Mouse (Mus musculus): ENCODE data around the gene Mmp11.

Gene Mmp11

DNA sequence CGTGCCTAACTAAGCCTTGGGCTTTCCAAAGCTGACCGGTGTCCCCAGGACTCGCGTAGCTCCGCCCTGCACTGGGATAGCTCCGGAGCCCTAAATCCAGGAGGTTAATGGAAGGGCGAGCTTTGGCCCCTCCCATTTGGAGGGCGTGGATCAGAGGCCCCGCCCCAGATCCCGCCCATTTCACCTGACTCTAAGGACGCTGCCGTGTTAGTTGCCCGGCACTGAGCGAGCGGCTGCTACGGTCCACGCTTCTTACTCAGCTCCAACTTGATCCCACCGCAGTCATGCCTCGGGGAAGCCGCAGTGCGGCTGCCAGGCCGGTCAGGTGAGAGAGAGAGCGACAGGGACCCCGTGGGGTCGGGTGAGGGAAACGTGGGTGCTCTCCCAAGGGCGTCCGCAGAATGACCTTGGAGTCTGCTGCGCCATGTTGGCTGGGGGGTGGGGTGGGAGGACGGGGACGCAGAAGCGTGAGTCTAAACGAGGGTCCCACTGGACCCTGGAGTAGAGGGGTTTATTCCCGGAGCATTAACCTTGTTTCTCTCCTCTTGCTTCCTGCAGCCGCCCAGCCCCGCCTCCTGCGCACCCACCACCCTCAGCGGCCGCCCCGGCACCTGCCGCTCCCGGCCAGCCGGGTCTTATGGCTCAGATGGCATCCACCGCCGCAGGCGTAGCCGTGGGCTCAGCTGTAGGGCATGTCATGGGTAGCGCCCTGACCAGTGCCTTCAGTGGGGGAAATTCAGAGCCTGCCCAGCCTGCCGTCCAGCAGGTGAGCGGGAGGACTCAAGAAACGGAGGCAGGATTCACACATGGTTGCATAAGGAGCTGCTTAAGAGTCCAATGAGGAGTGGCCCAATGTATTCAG lies at the start of gene Mmp11:
Mmp11 (minus strand) TSS at position 817 of the 862 bp plus-strand sequence.
- DNase-seq (ENCODE audit: extremely low spot score), result peak; percentile 83

DNA sequence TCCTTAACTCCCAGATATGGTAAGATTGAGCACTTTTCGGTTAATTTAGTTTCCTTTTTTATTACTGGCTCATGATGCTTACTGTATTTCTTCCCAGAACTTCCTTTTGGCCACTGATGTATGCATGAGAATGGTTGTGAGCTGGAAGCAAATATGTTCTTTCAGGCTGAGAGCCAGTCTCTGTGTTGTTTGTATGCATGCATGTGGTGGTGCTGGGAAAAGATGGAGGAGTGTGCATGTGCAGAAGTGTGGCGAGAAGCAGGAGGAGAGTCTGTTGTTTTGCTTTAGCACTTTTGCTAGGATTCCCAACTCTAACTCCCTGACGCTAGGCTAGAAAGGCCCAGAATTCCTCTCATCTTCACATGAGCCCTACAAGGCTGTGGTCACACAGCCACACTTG lies 43.1 kb upstream of the Mmp11 start:
- DNase-seq (ENCODE audit: extremely low spot score), result no peak

DNA sequence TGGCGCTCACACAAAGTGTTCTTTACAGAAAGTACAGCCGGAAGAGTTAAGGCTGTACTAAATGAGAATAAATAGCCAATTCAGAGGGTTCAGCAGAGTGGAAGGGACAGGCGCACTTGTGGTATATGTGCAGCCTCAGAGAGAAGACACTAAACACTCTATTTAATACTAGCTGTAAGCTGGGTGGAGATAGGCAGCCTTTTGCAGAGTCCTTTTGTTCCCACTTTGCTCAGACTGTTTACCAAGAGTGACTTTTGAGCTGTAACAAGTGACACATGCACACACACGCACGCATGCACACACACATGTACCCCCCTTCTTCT lies 42.5 kb upstream of the Mmp11 start:
- DNase-seq (ENCODE audit: extremely low spot score), result no peak

DNA sequence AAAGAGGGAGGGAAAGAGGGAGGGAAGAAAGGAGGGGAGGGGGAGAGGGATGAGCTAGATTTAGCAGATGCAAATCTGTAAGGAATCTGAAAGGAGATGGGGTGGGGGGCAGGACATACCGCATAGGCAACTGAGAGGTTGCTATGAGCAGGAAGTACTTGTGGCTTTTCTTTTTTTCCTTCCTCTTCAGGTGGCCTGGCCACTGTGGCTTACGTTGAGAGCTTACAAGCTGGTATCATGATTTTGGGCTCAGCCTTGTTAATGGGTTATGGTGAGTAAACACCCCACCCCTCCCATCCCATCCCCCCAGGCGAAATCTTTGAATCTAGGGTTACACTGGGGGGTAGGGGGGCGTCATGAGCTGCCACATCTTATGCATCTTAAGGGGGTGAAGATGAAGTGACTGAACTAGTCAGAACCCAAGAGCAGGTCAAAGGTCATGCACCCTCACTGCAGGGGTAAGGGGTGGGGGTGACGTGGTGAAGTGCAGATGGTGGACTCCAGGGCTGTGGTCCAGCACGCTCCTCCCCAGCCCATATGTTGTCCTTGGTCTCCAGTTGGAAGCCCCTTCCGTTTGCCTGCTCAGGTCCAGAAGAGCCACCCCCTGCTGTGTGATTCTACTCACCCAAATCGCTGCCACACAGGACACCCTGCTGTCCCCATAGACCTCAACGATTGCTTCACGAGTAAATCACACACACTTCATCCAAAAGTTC lies 42.0 kb upstream of the Mmp11 start:
- no peak for DNase-seq (ENCODE audit: extremely low spot score)

DNA sequence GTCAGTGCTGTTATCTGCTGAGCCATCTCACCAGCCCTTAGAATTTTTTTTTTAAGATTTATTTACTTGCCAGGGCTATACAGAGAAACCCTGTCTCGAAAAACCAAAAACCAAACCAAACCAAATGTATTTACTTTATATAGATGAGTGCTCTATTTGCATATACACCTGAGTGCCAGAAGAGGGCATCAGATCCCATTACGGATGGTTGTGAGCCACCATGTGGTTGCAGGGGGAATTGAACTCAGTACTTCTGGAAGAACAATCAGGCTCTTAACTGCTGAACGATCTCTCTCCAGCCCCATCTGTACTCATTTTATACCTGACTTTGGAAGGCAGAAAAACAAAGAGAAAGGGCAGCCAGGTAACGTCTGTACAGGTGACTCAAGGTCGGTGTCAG lies 38.9 kb upstream of the Mmp11 start:
- no peak for DNase-seq (ENCODE audit: extremely low spot score)

DNA sequence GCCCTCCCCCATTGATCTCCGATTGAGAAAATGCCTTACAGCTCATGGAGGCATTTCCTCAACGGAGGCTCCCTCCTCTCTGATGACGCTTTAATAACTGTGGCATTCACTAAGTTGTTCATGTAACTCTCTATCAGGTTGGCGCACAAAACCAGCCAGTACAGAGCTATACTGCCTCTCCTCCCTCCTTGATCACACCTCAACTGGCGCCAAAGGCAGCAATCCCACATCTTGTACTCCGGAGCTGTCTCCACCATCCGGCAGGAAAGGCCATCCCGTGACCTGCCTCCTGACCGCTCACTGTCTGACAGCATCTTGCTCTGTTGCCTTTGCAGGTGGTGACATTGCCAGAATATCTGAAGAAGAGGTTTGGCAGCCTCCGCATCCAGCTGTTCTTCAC lies 37.5 kb upstream of the Mmp11 start:
- DNase-seq (ENCODE audit: extremely low spot score), result no peak

DNA sequence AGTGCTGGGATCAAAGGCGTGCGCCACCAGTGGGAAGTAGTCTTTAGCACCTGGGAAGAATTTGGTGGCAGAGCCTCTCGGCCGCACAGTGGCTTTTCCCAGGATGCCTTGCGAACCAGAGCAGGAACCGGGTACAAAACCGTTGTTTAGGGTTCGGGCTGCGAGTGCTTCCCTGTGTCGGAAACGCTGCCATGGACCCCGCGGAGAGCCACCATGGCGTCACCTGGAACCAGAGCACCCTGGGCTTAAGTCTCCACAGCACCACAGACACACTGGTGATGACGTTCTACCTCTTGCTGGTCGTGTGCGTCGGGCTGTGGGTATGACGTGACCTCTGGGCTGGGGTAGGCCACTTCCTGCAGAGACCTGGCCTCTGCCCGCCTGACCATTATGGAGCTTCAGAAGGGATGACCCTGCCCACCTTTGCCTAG lies 18.1 kb upstream of the Mmp11 start, which contains the start of gene Gm5134:
Gm5134 (plus strand) TSS at position 134 of the 431 bp plus-strand sequence.
- DNase-seq (ENCODE audit: extremely low spot score), result no peak

DNA sequence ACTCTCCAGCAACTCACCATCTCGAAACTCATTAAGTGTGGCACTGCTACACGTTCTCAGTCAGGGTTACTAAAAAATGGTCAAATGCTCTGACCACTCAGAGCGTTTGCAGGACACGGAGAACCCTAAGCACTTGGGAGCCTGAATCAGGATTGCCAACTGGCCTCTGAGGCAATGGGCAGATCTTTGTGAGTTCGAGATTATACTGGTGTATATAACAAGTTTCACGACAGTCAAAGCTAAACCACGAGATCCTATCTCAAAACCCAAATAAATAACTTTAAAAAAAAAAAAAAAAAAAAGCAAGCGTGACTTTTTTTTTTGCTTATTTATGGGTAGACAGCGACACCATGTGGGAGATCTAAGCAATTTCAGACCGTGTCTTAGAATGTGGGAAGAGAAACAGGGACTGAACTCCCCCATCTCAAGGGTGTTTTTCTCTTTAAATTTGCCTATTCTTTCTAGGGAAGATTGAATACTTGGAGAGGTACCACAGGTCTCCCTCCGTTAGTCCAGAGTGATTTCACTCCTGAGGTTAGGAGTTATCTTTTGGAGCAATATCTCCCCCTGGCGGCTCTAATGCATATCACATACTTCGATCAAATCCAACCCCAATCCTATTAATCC lies 15.2 kb upstream of the Mmp11 start:
- DNase-seq (ENCODE audit: extremely low spot score), result peak; percentile 62

DNA sequence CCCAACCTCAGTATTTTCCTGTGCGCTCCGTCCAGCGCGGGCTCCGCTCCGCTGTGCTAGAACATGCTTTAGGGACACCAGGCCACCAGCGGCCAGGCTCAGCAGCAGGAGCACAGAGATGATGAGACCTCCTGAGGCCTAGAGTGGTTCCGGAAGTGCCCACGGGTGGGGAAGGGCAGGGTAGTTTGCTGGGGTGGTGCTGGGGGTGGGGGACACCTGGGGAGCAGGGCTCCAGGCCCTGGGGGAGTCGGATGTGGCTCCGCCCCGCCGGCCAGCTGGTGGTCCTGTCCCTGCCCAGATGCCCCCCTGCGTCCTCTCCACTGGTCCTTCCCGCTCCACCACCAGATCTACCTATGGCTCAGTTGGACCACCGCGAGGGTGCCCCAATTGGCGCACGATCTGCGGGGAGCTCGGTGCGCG lies 14.5 kb upstream of the Mmp11 start:
- peak; percentile 61 for DNase-seq (ENCODE audit: extremely low spot score)

DNA sequence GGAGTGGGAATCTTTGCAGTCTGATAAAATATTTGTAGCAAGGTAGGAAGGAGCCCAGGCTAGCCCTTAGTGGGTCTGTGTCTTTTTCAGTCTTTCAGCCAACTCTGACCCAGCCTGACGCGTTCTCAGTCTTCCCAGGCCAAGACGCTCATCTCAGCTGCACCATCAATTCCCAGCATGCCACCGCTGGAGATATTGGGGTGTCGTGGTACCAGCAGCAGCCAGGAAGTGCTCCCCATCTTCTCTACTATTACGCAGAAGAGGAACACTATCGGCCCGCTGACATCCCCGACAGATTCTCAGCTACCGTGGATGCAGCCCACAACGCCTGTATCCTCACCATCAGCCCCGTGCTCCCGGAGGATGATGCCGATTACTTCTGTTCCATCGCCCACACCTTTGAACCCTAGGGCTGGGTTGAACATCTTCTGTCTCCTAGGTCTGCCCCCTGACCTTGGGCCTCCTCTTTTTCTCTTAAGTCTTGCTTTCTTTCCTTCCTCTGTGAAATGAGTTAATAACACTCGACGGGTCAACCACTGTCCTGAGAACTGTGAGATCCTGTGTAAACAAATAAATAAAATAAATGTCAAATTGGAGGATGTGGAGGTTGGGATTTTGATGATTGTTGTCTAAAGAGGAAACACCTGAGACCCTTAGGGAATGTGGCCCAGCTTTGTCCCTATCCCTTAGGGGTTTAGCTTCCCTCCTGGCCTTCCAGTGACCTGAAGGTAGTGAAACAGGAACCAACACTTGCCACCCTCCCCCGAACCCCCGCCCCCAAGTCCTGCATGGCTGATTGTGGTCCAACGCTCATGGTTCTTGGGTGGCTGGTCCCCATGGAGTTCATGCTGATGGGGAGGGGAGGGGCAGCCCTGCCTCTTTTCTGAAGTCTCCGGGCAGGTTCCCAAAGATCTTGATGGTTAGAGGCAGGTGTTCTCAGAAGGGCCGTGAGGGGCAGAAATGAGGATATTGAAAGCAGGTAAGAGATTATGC lies 13.1 kb upstream of the Mmp11 start:
- no peak for DNase-seq (ENCODE audit: extremely low spot score)

DNA sequence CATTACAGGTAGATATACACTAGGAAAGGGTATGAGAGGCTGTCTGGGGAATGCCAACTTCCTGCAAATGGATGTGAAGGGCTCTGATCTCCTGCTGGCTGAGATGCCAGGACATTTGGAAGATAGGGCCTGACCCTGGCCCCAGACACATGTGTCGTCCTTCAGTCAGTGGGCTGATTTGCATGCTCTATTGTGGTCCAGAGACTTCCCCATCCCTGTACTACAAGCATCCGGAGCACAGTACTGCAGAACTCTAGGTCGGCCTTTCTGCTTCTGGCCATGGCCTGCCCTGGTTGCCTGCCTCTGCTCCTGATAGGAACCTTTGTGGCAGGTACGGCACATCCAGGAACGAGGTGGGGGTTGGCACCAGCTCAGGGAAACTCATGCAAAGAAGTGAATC lies 11.8 kb upstream of the Mmp11 start:
- DNase-seq (ENCODE audit: extremely low spot score), result no peak

DNA sequence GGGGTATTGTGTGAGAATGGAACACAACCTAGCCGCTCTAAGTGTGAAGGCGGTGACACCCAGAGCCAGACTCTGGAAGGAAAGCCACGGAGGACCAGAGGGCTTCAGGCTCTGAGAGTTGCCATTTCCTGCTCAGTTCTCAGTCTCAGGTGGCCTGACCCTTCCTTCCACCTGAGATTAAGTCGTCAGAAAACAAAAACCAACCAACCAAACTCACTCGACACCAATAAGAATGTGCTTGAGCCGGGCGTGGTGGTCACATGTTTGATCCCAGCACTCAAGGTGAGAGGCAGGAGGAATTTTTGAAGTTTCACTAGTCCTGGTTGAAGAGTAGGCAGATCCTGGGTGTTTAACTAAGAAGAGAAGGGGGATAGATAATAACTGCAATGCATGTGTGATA lies 9.6 kb upstream of the Mmp11 start:
- no peak for DNase-seq (ENCODE audit: extremely low spot score)

DNA sequence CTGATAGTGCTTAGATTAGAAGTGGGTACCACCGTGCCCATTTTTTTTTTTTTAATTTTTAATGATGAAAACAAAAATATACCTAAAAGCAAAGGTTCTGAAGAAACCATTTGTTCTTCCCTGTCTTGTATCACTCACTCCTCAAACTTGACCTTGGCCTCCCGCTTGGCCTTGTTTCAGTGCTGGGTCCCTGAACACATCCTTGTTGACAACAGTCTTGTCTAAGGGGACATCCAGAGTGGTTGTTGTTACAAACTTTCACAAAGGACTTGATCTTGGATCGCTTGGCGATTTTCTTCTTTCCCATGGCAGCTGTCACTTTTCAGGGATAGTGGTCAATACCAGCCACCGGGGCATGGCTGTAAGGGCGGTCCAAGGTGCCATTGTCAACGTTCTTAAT lies 8.9 kb upstream of the Mmp11 start:
- DNase-seq (ENCODE audit: extremely low spot score), result no peak

DNA sequence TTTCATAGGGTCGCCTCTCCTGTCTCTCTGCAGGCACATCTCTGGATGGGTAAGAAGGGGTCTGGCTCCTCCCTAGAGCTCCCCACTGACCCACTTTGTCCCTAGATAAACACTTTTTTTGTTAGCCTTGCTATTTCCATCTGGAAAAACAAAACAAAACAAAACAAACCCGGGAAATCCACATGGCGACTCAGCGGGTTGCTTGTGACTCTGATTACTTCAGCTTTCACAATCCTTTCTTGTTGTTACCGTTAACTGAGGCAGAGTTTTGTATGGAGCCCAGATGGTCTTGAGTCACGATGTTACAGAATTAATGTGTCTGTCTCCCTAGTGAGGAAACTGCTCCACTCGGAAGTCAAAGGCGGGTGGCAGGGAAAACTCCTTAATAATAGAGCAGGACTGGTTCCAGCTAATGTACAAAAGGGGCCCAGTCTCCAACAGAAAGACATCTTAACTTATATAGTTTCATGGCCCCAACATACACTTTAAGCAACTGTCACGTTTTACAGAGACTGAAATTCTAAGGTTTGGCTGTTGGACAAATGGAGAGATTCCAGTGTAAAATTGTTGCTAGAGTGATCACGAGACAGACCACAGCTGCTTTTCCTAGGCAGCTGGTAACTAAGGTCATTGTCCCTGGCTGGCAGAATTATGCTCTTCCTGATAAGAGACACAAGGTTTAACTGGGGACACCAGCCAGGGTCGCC lies 7.9 kb upstream of the Mmp11 start:
- DNase-seq (ENCODE audit: extremely low spot score), result no peak

DNA sequence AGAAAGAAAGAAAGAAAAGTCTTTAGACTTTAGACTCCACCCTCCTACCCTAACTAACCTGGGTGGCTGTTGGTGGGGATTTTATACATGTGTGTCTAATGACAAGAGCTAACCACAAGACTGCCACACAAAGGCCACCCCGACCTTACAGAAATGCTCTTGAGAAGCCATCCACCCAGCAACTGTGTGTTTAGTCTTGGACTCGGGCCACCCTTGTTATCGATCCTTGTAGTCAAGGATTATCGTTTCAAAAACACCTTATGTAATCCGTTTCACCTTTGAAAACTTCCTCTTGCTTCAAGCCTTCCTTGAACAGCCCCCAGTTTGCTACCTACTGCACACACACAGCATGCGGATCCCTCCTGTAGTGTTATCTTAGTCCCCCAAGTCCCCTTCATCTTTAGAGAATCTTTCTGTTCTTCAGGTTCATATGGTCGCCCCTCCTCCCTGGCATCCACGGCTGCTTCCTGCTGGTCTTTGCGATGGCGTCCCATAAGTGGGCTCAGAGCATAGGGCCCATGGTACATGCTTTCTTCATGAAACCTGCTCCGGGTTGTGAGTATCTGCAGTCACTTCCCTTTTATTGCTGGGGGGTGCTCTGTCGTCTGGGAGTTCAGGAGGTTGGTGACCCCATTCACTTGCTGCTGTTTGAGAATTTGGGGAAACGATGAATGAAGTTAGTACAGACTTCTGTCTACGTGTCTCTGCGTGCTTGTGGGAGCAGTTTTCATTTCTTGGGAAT lies 6.6 kb upstream of the Mmp11 start, which contains the start of gene Vpreb3:
Vpreb3 (plus strand) TSS at position 322 of the 742 bp plus-strand sequence.
- DNase-seq (ENCODE audit: extremely low spot score), result no peak

DNA sequence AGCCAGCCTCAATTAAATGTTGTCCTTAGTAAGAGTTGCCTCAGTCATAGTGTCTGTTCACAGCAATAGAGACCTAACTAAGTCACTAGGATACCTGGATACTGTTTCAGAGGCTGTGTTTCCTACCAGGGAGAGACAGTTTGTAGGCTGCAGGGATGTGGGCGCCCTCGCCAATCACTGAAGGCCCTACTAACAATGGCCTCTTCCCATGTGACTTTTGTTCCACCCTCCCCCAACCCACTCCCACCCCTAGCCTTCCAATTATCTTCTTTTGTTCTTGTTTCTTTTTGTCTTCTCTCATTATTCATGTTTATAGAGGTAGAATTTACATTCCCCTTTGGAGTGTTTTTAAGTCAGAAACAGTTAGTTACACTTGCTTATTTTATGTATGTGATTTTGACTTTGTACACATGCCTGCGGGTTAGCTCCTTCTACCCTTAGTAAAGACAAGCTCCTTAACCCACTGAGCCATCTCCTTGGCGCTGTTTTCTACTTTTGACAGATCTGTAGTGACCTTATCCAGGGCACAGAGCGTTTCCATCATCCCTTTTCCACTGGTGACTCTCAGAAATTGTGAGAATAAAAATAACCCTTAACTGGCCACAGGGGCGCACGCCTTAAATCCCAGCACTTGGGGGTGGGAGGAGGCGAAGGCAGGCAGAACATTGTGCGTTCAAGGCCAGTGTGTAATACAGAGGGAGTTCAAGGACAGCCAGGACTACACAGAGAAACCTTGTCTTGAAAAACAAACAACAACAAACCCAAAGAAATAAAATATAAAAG lies 4.9 kb upstream of the Mmp11 start:
- DNase-seq (ENCODE audit: extremely low spot score), result no peak

DNA sequence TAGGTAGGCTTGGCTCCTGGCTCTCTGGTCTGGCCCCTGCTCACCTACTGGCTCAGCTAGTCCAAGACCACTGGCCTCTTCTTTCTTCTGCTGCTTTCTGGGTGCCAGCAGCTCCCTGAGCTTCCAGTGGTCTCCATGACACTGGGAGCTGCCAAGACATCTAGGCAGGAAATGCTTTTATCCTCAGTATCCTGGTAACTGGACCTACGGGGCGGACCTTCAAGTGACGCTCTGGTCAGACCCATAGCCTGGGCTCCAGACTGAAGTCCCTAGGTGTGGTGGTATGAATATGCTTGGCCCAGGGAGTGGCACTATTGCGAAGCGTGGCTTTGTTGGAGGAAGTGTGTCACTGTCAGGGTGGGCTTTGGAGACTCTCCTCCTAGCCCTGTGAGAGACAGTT lies 4.2 kb upstream of the Mmp11 start, which contains the start of gene Gm867:
Gm867 (minus strand) TSS at position 153 of the 400 bp plus-strand sequence.
- DNase-seq (ENCODE audit: extremely low spot score), result no peak

DNA sequence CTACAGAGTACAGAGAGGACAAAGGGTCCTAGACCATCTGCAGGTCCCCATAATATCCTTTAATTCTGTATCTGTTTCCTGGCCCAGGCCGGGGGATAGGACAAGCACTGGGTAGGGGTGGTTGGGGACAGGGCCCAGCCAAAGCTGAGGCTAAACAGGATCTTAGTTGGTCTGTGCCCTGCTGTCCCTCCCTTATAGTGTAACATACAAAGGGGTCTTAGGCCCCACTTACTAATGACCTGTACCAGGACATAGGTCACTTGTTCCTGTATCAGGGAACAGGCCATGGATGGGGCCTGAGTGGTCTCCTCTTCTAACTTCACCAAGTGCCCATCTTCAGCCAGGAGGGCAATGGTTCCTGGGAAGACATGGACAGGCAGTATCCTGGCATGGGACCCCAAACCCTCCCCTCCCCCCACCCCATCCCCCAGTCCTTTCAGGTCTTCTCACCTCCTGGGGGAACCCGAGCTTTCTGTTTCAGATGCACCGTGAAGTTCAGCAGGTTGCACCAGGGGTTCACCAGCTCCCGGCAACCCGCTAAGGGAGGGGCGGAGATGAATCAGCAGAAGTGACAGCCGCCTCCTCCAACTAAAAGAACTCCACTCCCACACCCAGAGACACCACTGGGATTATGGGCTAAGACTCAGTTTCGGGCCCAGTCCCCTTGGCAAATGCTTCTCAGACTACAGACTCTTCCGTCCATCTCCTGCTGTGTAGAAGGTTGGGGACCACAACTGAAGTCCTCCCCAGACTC lies 3.4 kb upstream of the Mmp11 start:
- DNase-seq (ENCODE audit: extremely low spot score), result no peak

Measured in embryo, embryonic 9.5 days (tissue).